1 mouse cellular context compared by ENCODE assay signal in genomic region chr13:95424932-95425331, GRCm38 (mm10).
TF ChIP-seq lines count a peak whose summit lies in the region.

No protein-coding gene starts in this region.

TF ChIP-seq in myocyte, 11 proteins besides CTCF, POLR2A, EP300 and RAD21:
- TF ChIP-seq MYOD1 (IDR thresholded peaks at IDR 0.05; ENCODE audit: control insufficient read depth in 1 of 3, insufficient read length in 2 of 3, low read depth in 2 of 3) (peak; percentile 14 to 60 (median 48)), CEBPB (IDR thresholded peaks at IDR 0.05; ENCODE audit: insufficient read depth, poor library complexity, severe bottlenecking) (no peak), POLR2AphosphoS2 (IDR thresholded peaks at IDR 0.05; ENCODE audit: insufficient read length, low read depth) (no peak), TCF12 (IDR thresholded peaks at IDR 0.05; ENCODE audit: insufficient read depth, poor library complexity, severe bottlenecking) (no peak), MYOG (IDR thresholded peaks at IDR 0.05; ENCODE audit: control insufficient read depth in 1 of 3, insufficient read depth in 1 of 3, insufficient read length in 2 of 3, low read depth in 2 of 3) (peak in 2 of 3 experiments; percentile 39 to 51), MAX (IDR thresholded peaks at IDR 0.05; ENCODE audit: low read depth) (no peak), USF1 (IDR thresholded peaks at IDR 0.05; ENCODE audit: low read depth) (no peak), TCF3 (IDR thresholded peaks at IDR 0.05; ENCODE audit: insufficient read length, low read depth) (no peak), E2F4 (IDR thresholded peaks at IDR 0.05; ENCODE audit: insufficient read depth) (no peak), SRF (IDR thresholded peaks at IDR 0.05; ENCODE audit: control insufficient read depth, insufficient read length, low read depth) (no peak), REST (IDR thresholded peaks at IDR 0.05; ENCODE audit: insufficient read depth, insufficient read length) (no peak)
